Mouse (Mus musculus): Measurements from ENCODE around the gene Trpc4ap.

DNA sequence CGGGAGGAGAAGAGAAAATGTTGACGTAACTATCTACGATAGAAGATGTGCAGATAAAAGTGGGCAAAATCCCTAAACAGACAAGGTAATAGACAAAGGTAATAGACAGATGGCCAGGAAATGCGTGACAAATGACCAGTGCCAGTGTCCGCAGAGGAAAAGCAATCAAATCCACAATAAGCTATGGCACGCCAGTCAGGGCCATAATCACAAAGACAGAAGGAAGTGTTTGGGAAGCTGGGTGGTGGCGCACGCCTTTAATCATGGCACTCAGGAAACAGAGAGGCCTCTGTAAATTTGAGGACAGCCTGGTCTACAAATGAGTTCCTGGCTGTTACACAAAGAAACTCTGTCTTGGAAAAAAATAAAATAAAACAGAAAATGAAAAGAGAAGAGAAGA, 11.0 kb downstream of the Trpc4ap start:
- no peak for TF ChIP-seq CTCF (IDR thresholded peaks at IDR 0.05; ENCODE audit: borderline replicate concordance, insufficient read depth, low read depth, low read length)
- TF ChIP-seq POLR2A (IDR thresholded peaks at IDR 0.05; ENCODE audit: borderline replicate concordance, insufficient read depth, low read length): no peak
